Mouse (Mus musculus): ENCODE measurements around the gene Olfr635. TPM values are rescaled to one million over a fixed set of nuclear protein-coding genes. Genes with fewer than 3 reads are reported as not detected.
"Not testable (repeated sequence)": the region's sequence is repeated elsewhere in the genome, so short reads cannot be mapped to it uniquely, and the experiment has no call there.

Gene Olfr635
- polyA plus RNA-seq (2012; rRNA removed): not detected in 2 replicates

- Histone ChIP-seq H3K4me1 (ENCODE audit: control insufficient read depth, insufficient read depth, low read length) (no peaks in the 10 kb centered on the region), H3K4me3 (replicated peaks; ENCODE audit: extremely low read depth, low read depth, low read length) (no peak within 1 kb of the TSS)
- TF ChIP-seq POLR2A (IDR thresholded peaks at IDR 0.05; ENCODE audit: borderline replicate concordance, extremely low read depth, low read depth, low read length): no peak
- no peak for TF ChIP-seq CTCF (IDR thresholded peaks at IDR 0.05; ENCODE audit: insufficient read depth, low read length)
- DNase-seq: no peak
- 81% methylated on average over 1 of the region's 1 CpGs for WGBS
These were observed at the start of gene Olfr635 for GRCm38 (mm10) chr7:103970852-103971251. TSS of gene Olfr635 (plus strand) at chr7:103971152.

- Histone ChIP-seq H3K4me1 (ENCODE audit: control insufficient read depth, insufficient read depth, low read length) (no peaks in the 10 kb centered on the region), H3K4me3 (replicated peaks; ENCODE audit: extremely low read depth, low read depth, low read length) (no peak within 1 kb of the TSS)
- no peak for DNase-seq
- TF ChIP-seq POLR2A (IDR thresholded peaks at IDR 0.05; ENCODE audit: borderline replicate concordance, extremely low read depth, low read depth, low read length) (no peak), CTCF (IDR thresholded peaks at IDR 0.05; ENCODE audit: insufficient read depth, low read length) (no peak)
These were observed 42.4 kb upstream of the Olfr635 start, which contains the start of gene Olfr631 for GRCm38 (mm10) chr7:103928525-103928924. TSS of gene Olfr631 (plus strand) at chr7:103928825.

DNA sequence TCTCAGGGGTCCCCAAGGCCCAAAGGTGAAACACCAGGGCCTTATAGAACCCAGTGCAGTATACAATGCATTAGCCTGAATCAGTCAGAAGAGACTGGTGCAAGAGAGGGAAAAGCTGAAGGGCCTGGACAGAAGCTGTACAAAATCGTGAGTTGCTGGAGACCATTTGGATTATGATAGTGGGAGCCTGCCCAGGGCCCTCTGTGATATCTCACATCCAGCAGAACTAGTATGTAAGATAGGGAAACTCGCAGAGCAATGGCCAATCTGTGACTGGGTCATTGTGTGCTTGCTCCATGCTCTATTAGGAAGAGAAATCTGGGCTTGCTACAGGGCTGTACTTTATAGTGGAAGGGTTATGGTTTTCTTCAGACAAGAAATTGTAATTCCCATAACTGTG is 36.7 kb upstream of the Olfr635 start, which contains the start of gene Olfr632:
TSS of gene Olfr632 (plus strand) at position 84 of the 400 bp plus-strand sequence.
- H3K4me1 ChIP-seq (ENCODE audit: control insufficient read depth, insufficient read depth, low read length): no peaks in the 10 kb centered on the region
- TF ChIP-seq POLR2A (IDR thresholded peaks at IDR 0.05; ENCODE audit: borderline replicate concordance, extremely low read depth, low read depth, low read length) (no peak), CTCF (IDR thresholded peaks at IDR 0.05; ENCODE audit: insufficient read depth, low read length) (no peak)
- no peak for DNase-seq
- H3K4me3 ChIP-seq (replicated peaks; ENCODE audit: extremely low read depth, low read depth, low read length): no peak within 1 kb of the TSS
- 55% methylated on average over 2 of the region's 2 CpGs for WGBS

DNA sequence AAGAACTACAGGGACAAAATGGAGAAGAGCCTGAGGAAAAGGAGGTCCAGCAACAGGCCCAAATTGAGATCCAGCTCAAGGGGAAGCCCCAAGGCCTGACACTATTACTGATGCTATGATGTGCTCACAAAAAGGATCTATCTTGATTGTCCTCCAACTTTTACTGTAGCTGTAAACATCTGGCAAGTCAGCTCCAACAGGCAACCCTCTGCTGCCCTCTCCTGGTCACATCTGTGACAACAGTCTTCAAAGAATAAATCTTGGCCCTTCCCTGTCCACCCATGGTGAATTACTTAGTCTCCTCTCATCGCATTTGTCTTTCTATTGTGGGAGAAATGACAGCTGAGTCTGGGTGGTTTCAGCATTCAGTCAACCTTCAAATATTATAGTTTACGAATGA is 28.2 kb upstream of the Olfr635 start:
- 29% methylated on average over 2 of the region's 2 CpGs for WGBS
- H3K4me1 ChIP-seq (ENCODE audit: control insufficient read depth, insufficient read depth, low read length): no peaks in the 10 kb centered on the region
- no peak overlapping the region for H3K4me3 ChIP-seq (replicated peaks; ENCODE audit: extremely low read depth, low read depth, low read length)
- no peak for DNase-seq
- TF ChIP-seq CTCF (IDR thresholded peaks at IDR 0.05; ENCODE audit: insufficient read depth, low read length): peak; percentile 66
- no peak for TF ChIP-seq POLR2A (IDR thresholded peaks at IDR 0.05; ENCODE audit: borderline replicate concordance, extremely low read depth, low read depth, low read length)

GRCm38 (mm10) chr7:103944137-103944536 is 26.8 kb upstream of the Olfr635 start, which contains the start of gene Olfr633:
TSS of gene Olfr633 (plus strand) at chr7:103944437.
- Histone ChIP-seq H3K4me3 (replicated peaks; ENCODE audit: extremely low read depth, low read depth, low read length) (no peak within 1 kb of the TSS), H3K4me1 (ENCODE audit: control insufficient read depth, insufficient read depth, low read length) (no peaks in the 10 kb centered on the region)
- TF ChIP-seq POLR2A (IDR thresholded peaks at IDR 0.05; ENCODE audit: borderline replicate concordance, extremely low read depth, low read depth, low read length) (no peak), CTCF (IDR thresholded peaks at IDR 0.05; ENCODE audit: insufficient read depth, low read length) (no peak)
- DNase-seq: no peak

DNA sequence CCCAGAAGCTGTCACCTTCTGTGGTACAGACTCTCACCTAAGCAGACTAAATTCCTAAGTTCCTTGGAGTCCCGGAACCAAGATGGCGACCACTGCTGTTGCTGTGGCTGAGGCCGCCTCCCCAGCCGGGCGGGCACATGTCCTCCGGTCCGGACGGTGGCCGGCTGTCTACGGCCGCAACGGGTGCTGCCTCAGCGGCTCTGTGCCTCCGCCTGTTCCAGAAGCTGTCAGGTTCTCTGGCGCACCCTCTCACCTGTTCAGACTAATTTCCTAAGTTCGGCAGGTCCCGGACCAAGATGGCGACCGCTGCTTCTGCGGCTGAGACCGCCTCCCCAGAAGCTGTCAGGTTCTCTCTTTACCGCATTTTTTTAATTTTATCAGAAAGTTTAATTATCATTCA is 4.1 kb upstream of the Olfr635 start:
- H3K4me1 ChIP-seq (ENCODE audit: control insufficient read depth, insufficient read depth, low read length); DNase-seq; H3K4me3 ChIP-seq (replicated peaks; ENCODE audit: extremely low read depth, low read depth, low read length): not testable (repeated sequence)
- WGBS: 93% methylated on average over 22 of the region's 22 CpGs

GRCm38 (mm10) chr7:103971782-103972181 is 830 bp downstream of the Olfr635 start:
- no peak for DNase-seq
- no peak overlapping the region for H3K4me3 ChIP-seq (replicated peaks; ENCODE audit: extremely low read depth, low read depth, low read length)
- TF ChIP-seq POLR2A (IDR thresholded peaks at IDR 0.05; ENCODE audit: borderline replicate concordance, extremely low read depth, low read depth, low read length) (no peak), CTCF (IDR thresholded peaks at IDR 0.05; ENCODE audit: insufficient read depth, low read length) (no peak)
- 50% methylated on average over 1 of the region's 1 CpGs for WGBS
- H3K4me1 ChIP-seq (ENCODE audit: control insufficient read depth, insufficient read depth, low read length): no peaks in the 10 kb centered on the region

DNA sequence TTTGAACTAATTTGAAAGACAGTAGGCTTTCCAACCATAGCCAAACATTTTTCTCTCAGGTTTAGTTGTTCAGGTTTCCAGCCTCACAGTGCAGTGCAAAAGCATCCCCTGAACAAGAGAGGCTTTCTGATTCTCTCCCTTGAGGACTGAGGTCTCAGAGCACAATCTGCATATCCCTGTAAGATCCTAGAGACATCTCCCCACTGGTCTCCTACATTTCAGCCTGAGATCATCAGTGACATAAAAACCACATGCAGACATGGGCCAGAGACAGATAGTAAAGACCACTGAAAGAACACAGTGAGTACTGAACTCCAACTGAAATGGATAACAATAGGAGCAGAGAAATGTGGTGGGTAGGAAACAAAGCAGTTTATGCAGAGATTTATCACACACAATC is 27.5 kb downstream of the Olfr635 start, which contains the start of gene Olfr638:
TSS of gene Olfr638 (plus strand) at position 301 of the 400 bp plus-strand sequence.
- Histone ChIP-seq H3K4me1 (ENCODE audit: control insufficient read depth, insufficient read depth, low read length) (no peaks in the 10 kb centered on the region), H3K4me3 (replicated peaks; ENCODE audit: extremely low read depth, low read depth, low read length) (no peak within 1 kb of the TSS)
- TF ChIP-seq POLR2A (IDR thresholded peaks at IDR 0.05; ENCODE audit: borderline replicate concordance, extremely low read depth, low read depth, low read length) (no peak), CTCF (IDR thresholded peaks at IDR 0.05; ENCODE audit: insufficient read depth, low read length) (no peak)
- DNase-seq: no peak

DNA sequence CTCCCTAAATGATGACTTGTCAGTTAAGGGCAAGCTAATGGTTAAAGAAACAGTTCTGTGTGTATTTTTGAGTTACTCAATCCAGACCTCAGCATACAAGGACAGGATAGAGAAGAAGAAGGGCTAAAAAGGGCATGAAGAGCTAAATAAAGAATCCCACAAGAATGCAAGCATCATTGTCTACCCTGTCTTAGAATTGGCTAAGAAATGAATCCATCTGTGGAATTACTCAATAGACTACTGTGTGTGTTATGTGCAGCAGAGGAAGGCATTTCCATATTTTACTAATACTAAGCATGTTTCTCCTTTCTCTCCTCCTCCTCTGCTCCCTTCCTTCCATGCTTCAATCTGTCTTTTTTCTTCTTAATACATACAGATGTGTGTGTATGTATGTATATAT is 28.2 kb downstream of the Olfr635 start:
- H3K4me3 ChIP-seq (replicated peaks; ENCODE audit: extremely low read depth, low read depth, low read length): no peak overlapping the region
- TF ChIP-seq CTCF (IDR thresholded peaks at IDR 0.05; ENCODE audit: insufficient read depth, low read length) (no peak), POLR2A (IDR thresholded peaks at IDR 0.05; ENCODE audit: borderline replicate concordance, extremely low read depth, low read depth, low read length) (no peak)
- H3K4me1 ChIP-seq (ENCODE audit: control insufficient read depth, insufficient read depth, low read length): no peaks in the 10 kb centered on the region
- no peak for DNase-seq

DNA sequence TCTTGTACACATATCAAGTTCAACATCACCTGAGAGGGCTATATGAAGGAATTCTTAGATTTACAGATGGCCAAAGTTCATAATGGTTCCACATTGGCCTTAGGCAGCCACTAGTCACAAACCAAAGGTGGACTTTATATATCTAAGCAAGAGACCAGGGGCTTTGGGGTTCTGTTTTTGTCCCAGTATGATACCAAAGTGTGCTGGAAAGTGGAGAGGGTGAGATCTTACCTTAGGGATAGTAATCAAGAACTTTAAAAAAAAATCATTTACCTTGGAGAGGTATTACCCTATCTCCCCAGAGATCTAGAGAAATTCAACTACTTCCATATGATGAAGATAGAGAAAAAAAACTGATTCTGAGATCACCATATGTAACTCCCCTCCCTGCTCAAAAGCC is 46.3 kb downstream of the Olfr635 start, which contains the start of gene Olfr639:
TSS of gene Olfr639 (minus strand) at position 101 of the 400 bp plus-strand sequence.
- TF ChIP-seq CTCF (IDR thresholded peaks at IDR 0.05; ENCODE audit: insufficient read depth, low read length) (no peak), POLR2A (IDR thresholded peaks at IDR 0.05; ENCODE audit: borderline replicate concordance, extremely low read depth, low read depth, low read length) (no peak)
- DNase-seq: no peak
- Histone ChIP-seq H3K4me3 (replicated peaks; ENCODE audit: extremely low read depth, low read depth, low read length) (no peak within 1 kb of the TSS), H3K4me1 (ENCODE audit: control insufficient read depth, insufficient read depth, low read length) (no peaks in the 10 kb centered on the region)

Data from lung, adult 2 months (tissue).